Mouse (Mus musculus) ES-Bruce4 (cell line): Measurements from ENCODE around the gene Ramp2. TPM values are rescaled to one million over a fixed set of nuclear protein-coding genes. Genes with fewer than 3 reads are reported as not detected.

Experiments
- H3K27ac ChIP-seq: 2 replicates; pipeline ENCODE4 v1.5.1; 2012; ENCODE audit warnings: low read length, inconsistent platforms; ENCODE audit not compliant: insufficient read depth
- H3K27me3 ChIP-seq: 2 replicates; pipeline ENCODE4 v1.6.1; 2012; ENCODE audit warnings: mild to moderate bottlenecking, low read length, inconsistent platforms; ENCODE audit not compliant: control insufficient read depth, poor library complexity, insufficient read depth, severe bottlenecking
- H3K36me3 ChIP-seq: 2 replicates; pipeline ENCODE4 v1.6.1; 2012; ENCODE audit warnings: inconsistent platforms, mild to moderate bottlenecking, low read length, moderate library complexity; ENCODE audit not compliant: control insufficient read depth, poor library complexity, insufficient read depth, severe bottlenecking
- H3K4me1 ChIP-seq: one replicate; pipeline ENCODE4 v1.8.1; 2011; ENCODE audit warnings: low read length; ENCODE audit not compliant: control insufficient read depth, insufficient read depth
- H3K4me3 ChIP-seq: 2 replicates; pipeline ENCODE4 v1.5.1; 2011; ENCODE audit warnings: low read depth, mild to moderate bottlenecking, low read length
- H3K9ac ChIP-seq: 2 replicates; pipeline ENCODE4 v1.6.1; 2012; ENCODE audit warnings: low read depth, mild to moderate bottlenecking, inconsistent platforms; ENCODE audit not compliant: poor library complexity, severe bottlenecking
- H3K9me3 ChIP-seq: replicated peaks from 2 replicates; pipeline ENCODE4 v1.6.1; 2012; ENCODE audit warnings: mild to moderate bottlenecking, low read length, inconsistent platforms; ENCODE audit not compliant: control insufficient read depth, poor library complexity, insufficient read depth, severe bottlenecking
- CTCF ChIP-seq: IDR thresholded peaks from one replicate; pipeline ENCODE4 v1.8.1; 2011; ENCODE audit warnings: low read depth, low read length
- EP300 ChIP-seq: IDR thresholded peaks from 2 replicates; pipeline ENCODE4 v1.6.1; 2011; ENCODE audit warnings: low read depth, low read length; ENCODE audit not compliant: insufficient read depth
- POLR2A ChIP-seq: IDR thresholded peaks from one replicate; pipeline ENCODE4 v1.8.1; 2011; ENCODE audit warnings: low read length; ENCODE audit not compliant: insufficient read depth
- polyA plus RNA-seq: library from polyadenylated mRNA; stranded (reverse); fragments of >200 nt; gene quantifications from 2 replicates; pipeline ENCODE4 v1.2.4, GENCODE M21; 2011; ENCODE audit warnings: low read depth; ENCODE audit not compliant: missing spikeins, insufficient read depth, insufficient read length

The Ramp2 gene
- polyA plus RNA-seq, 1 experiment = 4.9 TPM

GRCm38 (mm10) chr11:101229361-101229900 lies 16.4 kb upstream of the Ramp2 start:
- Histone ChIP-seq H3K9ac (no peak overlapping the region), H3K27ac (no peak overlapping the region), H3K4me3 (no peak overlapping the region), H3K36me3 (no peaks in the 10 kb centered on the region), H3K4me1 (peaks cover 3% of the 10 kb centered on the region), H3K9me3 (no peaks in the 10 kb centered on the region), H3K27me3 (no peaks in the 10 kb centered on the region)
- TF ChIP-seq CTCF (no peak), POLR2A (no peak), EP300 (no peak)

- peaks cover 3% of the 10 kb centered on the region for H3K4me1 ChIP-seq
- no peak overlapping the region for H3K27ac ChIP-seq
- no peak overlapping the region for H3K9ac ChIP-seq
- TF ChIP-seq EP300 (no peak), POLR2A (no peak), CTCF (no peak)
- H3K27me3 ChIP-seq = no peaks in the 10 kb centered on the region
- H3K9me3 ChIP-seq = no peaks in the 10 kb centered on the region
- H3K4me3 ChIP-seq = no peak overlapping the region
- H3K36me3 ChIP-seq = no peaks in the 10 kb centered on the region
These were observed 15.7 kb upstream of the Ramp2 start for GRCm38 (mm10) chr11:101230061-101230511.

- Histone ChIP-seq H3K9me3 (no peaks in the 10 kb centered on the region), H3K27ac (peak overlapping the region; percentile 17; the same call in 1 of the 2 replicates), H3K9ac (no peak overlapping the region), H3K27me3 (no peaks in the 10 kb centered on the region), H3K4me1 (peaks cover 3% of the 10 kb centered on the region), H3K4me3 (no peak overlapping the region), H3K36me3 (no peaks in the 10 kb centered on the region)
- TF ChIP-seq EP300 (no peak), CTCF (no peak), POLR2A (no peak)
These were observed 15.3 kb upstream of the Ramp2 start for GRCm38 (mm10) chr11:101230526-101230925.

- peak; percentile 93 for TF ChIP-seq EP300
- no peak for TF ChIP-seq CTCF
- H3K4me3 ChIP-seq = no peak overlapping the region
These were observed 14.6 kb upstream of the Ramp2 start for GRCm38 (mm10) chr11:101230991-101231871.

GRCm38 (mm10) chr11:101232010-101232839 lies 13.6 kb upstream of the Ramp2 start:
- Histone ChIP-seq H3K9me3 (no peaks in the 10 kb centered on the region), H3K27ac (no peak overlapping the region), H3K4me1 (peaks cover 3% of the 10 kb centered on the region), H3K36me3 (no peaks in the 10 kb centered on the region), H3K4me3 (no peak overlapping the region), H3K9ac (peak overlapping the region; percentile 34; the same call in 1 of the 2 replicates), H3K27me3 (no peaks in the 10 kb centered on the region)
- TF ChIP-seq EP300 (no peak), CTCF (no peak)

More at GRCm38 (mm10) chr11:101230991-101231871, 14.6 kb upstream of the Ramp2 start:
- no peaks in the 10 kb centered on the region for H3K27me3 ChIP-seq
- no peaks in the 10 kb centered on the region for H3K9me3 ChIP-seq
- H3K36me3 ChIP-seq = no peaks in the 10 kb centered on the region
- H3K4me1 ChIP-seq = peaks cover 3% of the 10 kb centered on the region
- 0 out of 2 replicates have a peak overlapping the region, but pooled peaks have one; percentile 18 for H3K27ac ChIP-seq
- H3K9ac ChIP-seq = no peak overlapping the region
